Mouse (Mus musculus) layer of hippocampus, adult 9-10 months (tissue): ENCODE measurements around the gene Slc25a3.

ENCODE experiments used
- DNase-seq: peaks from one replicate; pipeline ENCODE4 v3.0.0; 2022; ENCODE audit warnings: low spot score

Slc25a3 gene

GRCm38 (mm10) chr10:91123828-91124822, at the start of gene Slc25a3:
Gene Slc25a3 (minus strand): TSS chr10:91124059.
- peak; percentile 87 for DNase-seq

GRCm38 (mm10) chr10:91172329-91173100, 48.7 kb upstream of the Slc25a3 start:
- DNase-seq = no peak

GRCm38 (mm10) chr10:91171455-91172328, 47.8 kb upstream of the Slc25a3 start:
- DNase-seq = peak; percentile 81

- no peak for DNase-seq
Measured at GRCm38 (mm10) chr10:91171041-91171440, 47.2 kb upstream of the Slc25a3 start.

- DNase-seq = no peak
Measured at GRCm38 (mm10) chr10:91170143-91170941, 46.5 kb upstream of the Slc25a3 start.

- DNase-seq = no peak
Measured at GRCm38 (mm10) chr10:91169414-91170065, 45.7 kb upstream of the Slc25a3 start.

- no peak for DNase-seq
Measured at GRCm38 (mm10) chr10:91167352-91167751, 43.5 kb upstream of the Slc25a3 start.

- DNase-seq = no peak
Measured at GRCm38 (mm10) chr10:91166890-91167289, 43.0 kb upstream of the Slc25a3 start.

GRCm38 (mm10) chr10:91165850-91166249, 42.0 kb upstream of the Slc25a3 start:
- DNase-seq = no peak

- no peak for DNase-seq
Measured at GRCm38 (mm10) chr10:91164491-91164890, 40.6 kb upstream of the Slc25a3 start.

GRCm38 (mm10) chr10:91162511-91163163, 38.8 kb upstream of the Slc25a3 start:
- no peak for DNase-seq

GRCm38 (mm10) chr10:91162077-91162476, 38.2 kb upstream of the Slc25a3 start:
- DNase-seq = no peak

- DNase-seq = no peak
Measured at GRCm38 (mm10) chr10:91161006-91161405, 37.1 kb upstream of the Slc25a3 start.

GRCm38 (mm10) chr10:91158442-91158841, 34.6 kb upstream of the Slc25a3 start:
- DNase-seq = no peak

GRCm38 (mm10) chr10:91156338-91156737, 32.5 kb upstream of the Slc25a3 start:
- no peak for DNase-seq

GRCm38 (mm10) chr10:91153894-91154503, 30.1 kb upstream of the Slc25a3 start:
- DNase-seq = no peak

GRCm38 (mm10) chr10:91145413-91145812, 21.6 kb upstream of the Slc25a3 start:
- DNase-seq = no peak

- DNase-seq = no peak
Measured at GRCm38 (mm10) chr10:91143313-91144230, 19.7 kb upstream of the Slc25a3 start.
